Mouse (Mus musculus) ES-Bruce4 (cell line): ENCODE results near the gene Trim40.

Experiments used
- CTCF ChIP-seq: IDR thresholded peaks from one replicate; pipeline ENCODE4 v1.8.1; 2011; ENCODE audit warnings: low read depth, low read length
- EP300 ChIP-seq: IDR thresholded peaks from 2 replicates; pipeline ENCODE4 v1.6.1; 2011; ENCODE audit warnings: low read depth, low read length; ENCODE audit not compliant: insufficient read depth
- POLR2A ChIP-seq: IDR thresholded peaks from one replicate; pipeline ENCODE4 v1.8.1; 2011; ENCODE audit warnings: low read length; ENCODE audit not compliant: insufficient read depth

GRCm38 (mm10) chr17:36897552-36898205 lies 7.8 kb upstream of the Trim40 start, which contains the start of gene Trim31:
- TF ChIP-seq CTCF (no peak), EP300 (no peak), POLR2A (no peak)
